Mouse (Mus musculus): ENCODE data around the gene Mvd. TPM values are rescaled to one million over a fixed set of nuclear protein-coding genes. Genes with fewer than 3 reads are reported as not detected.

Gene Mvd
- polyA plus RNA-seq, 1 experiment from 2014 or later = 87.7 TPM

- no peak within 1 kb of the TSS for H3K27ac ChIP-seq (ENCODE audit: low read depth, low read length)
- H3K36me3 ChIP-seq (ENCODE audit: control insufficient read depth, insufficient read depth, low read length) = no peaks in the 10 kb centered on the region
- peaks cover 8% of the 10 kb centered on the region for H3K4me1 ChIP-seq (ENCODE audit: control insufficient read depth, insufficient read depth, low read depth, low read length)
- peak within 1 kb of the TSS; percentile 43 for H3K4me3 ChIP-seq (ENCODE audit: low read length)
- peak within 1 kb of the TSS; percentile 48 for H3K9ac ChIP-seq (ENCODE audit: low read depth, low read length)
- 3% methylated on average over 56 of the region's 56 CpGs for WGBS
- H3K27me3 ChIP-seq (replicated peaks; ENCODE audit: control insufficient read depth, insufficient read depth, low read length) = peaks cover 27% of the 10 kb centered on the region
- H3K4me2 ChIP-seq (ENCODE audit: low read length) = peak within 1 kb of the TSS; percentile 85
- 0 out of 2 replicates have a peak, but pooled peaks have one; percentile 50 for ATAC-seq
- H3K9me3 ChIP-seq (ENCODE audit: control insufficient read depth, low read length) = no peaks in the 10 kb centered on the region
Measured at GRCm38 (mm10) chr8:122460524-122461472, 17.6 kb upstream of the Mvd start, which contains the start of gene Snai3. Gene Snai3, minus strand, starts transcription at chr8:122460733.

GRCm38 (mm10) chr8:122459990-122460389 is 16.8 kb upstream of the Mvd start:
- H3K9ac ChIP-seq (ENCODE audit: low read depth, low read length) = no peak overlapping the region
- H3K36me3 ChIP-seq (ENCODE audit: control insufficient read depth, insufficient read depth, low read length) = no peaks in the 10 kb centered on the region
- 21% methylated on average over 7 of the region's 7 CpGs for WGBS
- H3K4me3 ChIP-seq (ENCODE audit: low read length) = peak overlapping the region; percentile 43
- peaks cover 8% of the 10 kb centered on the region for H3K4me1 ChIP-seq (ENCODE audit: control insufficient read depth, insufficient read depth, low read depth, low read length)
- no peak overlapping the region for H3K27ac ChIP-seq (ENCODE audit: low read depth, low read length)
- no peak for ATAC-seq
- H3K9me3 ChIP-seq (ENCODE audit: control insufficient read depth, low read length) = no peaks in the 10 kb centered on the region
- H3K27me3 ChIP-seq (replicated peaks; ENCODE audit: control insufficient read depth, insufficient read depth, low read length) = peaks cover 27% of the 10 kb centered on the region
- H3K4me2 ChIP-seq (ENCODE audit: low read length) = peak overlapping the region; percentile 85

GRCm38 (mm10) chr8:122459218-122459900 is 16.1 kb upstream of the Mvd start:
- Histone ChIP-seq H3K4me3 (ENCODE audit: low read length) (no peak overlapping the region), H3K9ac (ENCODE audit: low read depth, low read length) (no peak overlapping the region), H3K4me2 (ENCODE audit: low read length) (no peak overlapping the region), H3K36me3 (ENCODE audit: control insufficient read depth, insufficient read depth, low read length) (no peaks in the 10 kb centered on the region), H3K27me3 (replicated peaks; ENCODE audit: control insufficient read depth, insufficient read depth, low read length) (peaks cover 27% of the 10 kb centered on the region), H3K27ac (ENCODE audit: low read depth, low read length) (no peak overlapping the region), H3K4me1 (ENCODE audit: control insufficient read depth, insufficient read depth, low read depth, low read length) (peaks cover 8% of the 10 kb centered on the region), H3K9me3 (ENCODE audit: control insufficient read depth, low read length) (no peaks in the 10 kb centered on the region)
- ATAC-seq = no peak
- WGBS = 59% methylated on average over 6 of the region's 6 CpGs

GRCm38 (mm10) chr8:122457171-122457570 is 13.9 kb upstream of the Mvd start:
- Histone ChIP-seq H3K9ac (ENCODE audit: low read depth, low read length) (no peak overlapping the region), H3K27me3 (replicated peaks; ENCODE audit: control insufficient read depth, insufficient read depth, low read length) (peaks cover 19% of the 10 kb centered on the region)
- 80% methylated on average over 11 of the region's 11 CpGs for WGBS

GRCm38 (mm10) chr8:122454409-122454808 is 11.2 kb upstream of the Mvd start:
- no peaks in the 10 kb centered on the region for H3K9me3 ChIP-seq (ENCODE audit: control insufficient read depth, low read length)
- H3K27ac ChIP-seq (ENCODE audit: low read depth, low read length) = no peak overlapping the region
- no peak overlapping the region for H3K9ac ChIP-seq (ENCODE audit: low read depth, low read length)
- 91% methylated on average over 6 of the region's 6 CpGs for WGBS
- peaks cover 4% of the 10 kb centered on the region for H3K27me3 ChIP-seq (replicated peaks; ENCODE audit: control insufficient read depth, insufficient read depth, low read length)
- H3K4me3 ChIP-seq (ENCODE audit: low read length) = no peak overlapping the region
- H3K36me3 ChIP-seq (ENCODE audit: control insufficient read depth, insufficient read depth, low read length) = no peaks in the 10 kb centered on the region
- no peak for ATAC-seq
- H3K4me1 ChIP-seq (ENCODE audit: control insufficient read depth, insufficient read depth, low read depth, low read length) = no peaks in the 10 kb centered on the region
- no peak overlapping the region for H3K4me2 ChIP-seq (ENCODE audit: low read length)

More at GRCm38 (mm10) chr8:122457171-122457570, 13.9 kb upstream of the Mvd start:
- no peaks in the 10 kb centered on the region for H3K36me3 ChIP-seq (ENCODE audit: control insufficient read depth, insufficient read depth, low read length)
- H3K27ac ChIP-seq (ENCODE audit: low read depth, low read length) = no peak overlapping the region
- no peak overlapping the region for H3K4me3 ChIP-seq (ENCODE audit: low read length)
- H3K4me2 ChIP-seq (ENCODE audit: low read length) = no peak overlapping the region
- H3K9me3 ChIP-seq (ENCODE audit: control insufficient read depth, low read length) = no peaks in the 10 kb centered on the region
- H3K4me1 ChIP-seq (ENCODE audit: control insufficient read depth, insufficient read depth, low read depth, low read length) = peaks cover 8% of the 10 kb centered on the region
- ATAC-seq = no peak

GRCm38 (mm10) chr8:122452154-122452553 is 8.9 kb upstream of the Mvd start:
- WGBS = 92% methylated on average over 10 of the region's 10 CpGs
- H3K4me3 ChIP-seq (ENCODE audit: low read length) = no peak overlapping the region
- no peaks in the 10 kb centered on the region for H3K36me3 ChIP-seq (ENCODE audit: control insufficient read depth, insufficient read depth, low read length)
- ATAC-seq = no peak
- H3K9me3 ChIP-seq (ENCODE audit: control insufficient read depth, low read length) = no peaks in the 10 kb centered on the region
- no peaks in the 10 kb centered on the region for H3K4me1 ChIP-seq (ENCODE audit: control insufficient read depth, insufficient read depth, low read depth, low read length)
- no peak overlapping the region for H3K9ac ChIP-seq (ENCODE audit: low read depth, low read length)
- no peaks in the 10 kb centered on the region for H3K27me3 ChIP-seq (replicated peaks; ENCODE audit: control insufficient read depth, insufficient read depth, low read length)
- no peak overlapping the region for H3K4me2 ChIP-seq (ENCODE audit: low read length)
- H3K27ac ChIP-seq (ENCODE audit: low read depth, low read length) = no peak overlapping the region

GRCm38 (mm10) chr8:122451161-122451703 is 8.0 kb upstream of the Mvd start:
- Histone ChIP-seq H3K27ac (ENCODE audit: low read depth, low read length) (no peak overlapping the region), H3K9ac (ENCODE audit: low read depth, low read length) (no peak overlapping the region), H3K4me1 (ENCODE audit: control insufficient read depth, insufficient read depth, low read depth, low read length) (no peaks in the 10 kb centered on the region), H3K4me3 (ENCODE audit: low read length) (no peak overlapping the region), H3K4me2 (ENCODE audit: low read length) (no peak overlapping the region), H3K36me3 (ENCODE audit: control insufficient read depth, insufficient read depth, low read length) (no peaks in the 10 kb centered on the region), H3K27me3 (replicated peaks; ENCODE audit: control insufficient read depth, insufficient read depth, low read length) (no peaks in the 10 kb centered on the region), H3K9me3 (ENCODE audit: control insufficient read depth, low read length) (no peaks in the 10 kb centered on the region)
- no peak for ATAC-seq
- 80% methylated on average over 7 of the region's 7 CpGs for WGBS

- WGBS = 66% methylated on average over 3 of the region's 3 CpGs
- H3K4me1 ChIP-seq (ENCODE audit: control insufficient read depth, insufficient read depth, low read depth, low read length) = peaks cover 22% of the 10 kb centered on the region
- no peak overlapping the region; the same call in 1 of the 2 replicates for H3K27ac ChIP-seq (ENCODE audit: low read depth, low read length)
- no peaks in the 10 kb centered on the region for H3K27me3 ChIP-seq (replicated peaks; ENCODE audit: control insufficient read depth, insufficient read depth, low read length)
- no peak for ATAC-seq
- H3K4me2 ChIP-seq (ENCODE audit: low read length) = peak overlapping the region; percentile 62
- no peak overlapping the region for H3K9ac ChIP-seq (ENCODE audit: low read depth, low read length)
- H3K36me3 ChIP-seq (ENCODE audit: control insufficient read depth, insufficient read depth, low read length) = no peaks in the 10 kb centered on the region
- no peaks in the 10 kb centered on the region for H3K9me3 ChIP-seq (ENCODE audit: control insufficient read depth, low read length)
- no peak overlapping the region for H3K4me3 ChIP-seq (ENCODE audit: low read length)
Measured at GRCm38 (mm10) chr8:122445203-122445602, 2.0 kb upstream of the Mvd start.

All from hindbrain, embryonic 16.5 days (tissue).